Mouse (Mus musculus): Measurements from ENCODE around the gene Stam2.

- TF ChIP-seq CHD2 (IDR thresholded peaks at IDR 0.05; ENCODE audit: low read length) (no peak), HCFC1 (IDR thresholded peaks at IDR 0.05; ENCODE audit: low read depth, low read length) (no peak), MAZ (IDR thresholded peaks at IDR 0.05; ENCODE audit: low read depth, low read length) (no peak), SMC3 (IDR thresholded peaks at IDR 0.05; ENCODE audit: low read depth, low read length) (no peak), TBP (conservative IDR thresholded peaks at IDR 0.05; ENCODE audit: low read depth, low read length) (no peak), RAD21 (IDR thresholded peaks at IDR 0.05; ENCODE audit: low read depth, low read length) (no peak), EP300 (IDR thresholded peaks at IDR 0.05; ENCODE audit: low read length) (no peak), POLR2A (IDR thresholded peaks at IDR 0.05; ENCODE audit: low read depth, low read length) (no peak), CTCF (conservative IDR thresholded peaks at IDR 0.05 in 1 of 2, IDR thresholded peaks at IDR 0.05 in 1 of 2; ENCODE audit: low read depth in 2 of 2, low read length in 2 of 2) (no peak), CHD1 (IDR thresholded peaks at IDR 0.05; ENCODE audit: low read depth, low read length) (no peak), USF2 (conservative IDR thresholded peaks at IDR 0.05; ENCODE audit: low read depth, low read length) (no peak), MEF2A (IDR thresholded peaks at IDR 0.05; ENCODE audit: borderline replicate concordance, low read depth, low read length) (no peak)
Observed at GRCm38 (mm10) chr2:52715538-52715937, 26.5 kb downstream of the Stam2 start.
